Mouse (Mus musculus): ENCODE measurements around the gene Ophn1. TPM values are rescaled to one million over a fixed set of nuclear protein-coding genes. Genes with fewer than 3 reads are reported as not detected.
A peak's percentile ranks its signal among the peaks of the same experiment; 100 is the strongest.

The Ophn1 gene
- total RNA-seq, 4 experiments from 2014 or later = 4.8 to 6.0 (median 5.3) TPM

- DNase-seq (ENCODE audit: low spot score) = no peak
These were observed 54.8 kb downstream of the Ophn1 start for GRCm38 (mm10) chrX:98835989-98836388.

GRCm38 (mm10) chrX:98803813-98804212 lies 87.0 kb downstream of the Ophn1 start:
- no peak for DNase-seq (ENCODE audit: low spot score)

- no peak for DNase-seq (ENCODE audit: low spot score)
These were observed 116.4 kb downstream of the Ophn1 start for GRCm38 (mm10) chrX:98774247-98774950.

GRCm38 (mm10) chrX:98755089-98755488 lies 135.7 kb downstream of the Ophn1 start:
- DNase-seq (ENCODE audit: low spot score) = no peak

- DNase-seq (ENCODE audit: low spot score) = no peak
These were observed 139.5 kb downstream of the Ophn1 start for GRCm38 (mm10) chrX:98751279-98751817.

GRCm38 (mm10) chrX:98736758-98737157 lies 154.1 kb downstream of the Ophn1 start:
- no peak for DNase-seq (ENCODE audit: low spot score)

- DNase-seq (ENCODE audit: low spot score) = no peak
These were observed 167.8 kb downstream of the Ophn1 start for GRCm38 (mm10) chrX:98722991-98723390.

GRCm38 (mm10) chrX:98707766-98708165 lies 183.1 kb downstream of the Ophn1 start:
- no peak for DNase-seq (ENCODE audit: low spot score)

GRCm38 (mm10) chrX:98701635-98702034 lies 189.2 kb downstream of the Ophn1 start:
- DNase-seq (ENCODE audit: low spot score) = peak; percentile 39

GRCm38 (mm10) chrX:98682603-98683002 lies 208.2 kb downstream of the Ophn1 start:
- no peak for DNase-seq (ENCODE audit: low spot score)

GRCm38 (mm10) chrX:98681281-98681680 lies 209.5 kb downstream of the Ophn1 start:
- DNase-seq (ENCODE audit: low spot score) = no peak

GRCm38 (mm10) chrX:98670988-98671387 lies 219.8 kb downstream of the Ophn1 start:
- DNase-seq (ENCODE audit: low spot score) = peak; percentile 23

GRCm38 (mm10) chrX:98651431-98651830 lies 239.4 kb downstream of the Ophn1 start:
- DNase-seq (ENCODE audit: low spot score) = no peak

- DNase-seq (ENCODE audit: low spot score) = no peak
These were observed 262.0 kb downstream of the Ophn1 start for GRCm38 (mm10) chrX:98628666-98629404.

GRCm38 (mm10) chrX:98618865-98619264 lies 272.0 kb downstream of the Ophn1 start:
- peak; percentile 21 for DNase-seq (ENCODE audit: low spot score)

- no peak for DNase-seq (ENCODE audit: low spot score)
These were observed 273.4 kb downstream of the Ophn1 start for GRCm38 (mm10) chrX:98617426-98617825.

GRCm38 (mm10) chrX:98574201-98574600 lies 316.6 kb downstream of the Ophn1 start:
- DNase-seq (ENCODE audit: low spot score) = no peak

GRCm38 (mm10) chrX:98546458-98546857 lies 344.4 kb downstream of the Ophn1 start:
- no peak for DNase-seq (ENCODE audit: low spot score)

- peak; percentile 1 for DNase-seq (ENCODE audit: low spot score)
These were observed 375.5 kb downstream of the Ophn1 start for GRCm38 (mm10) chrX:98515329-98515728.

GRCm38 (mm10) chrX:98514359-98514904 lies 376.4 kb downstream of the Ophn1 start:
- DNase-seq (ENCODE audit: low spot score) = no peak
